Mouse (Mus musculus): ENCODE results near the gene Dusp2. TPM values are rescaled to one million over a fixed set of nuclear protein-coding genes. Genes with fewer than 3 reads are reported as not detected.
A peak's percentile ranks its signal among the peaks of the same experiment; 100 is the strongest.

The Dusp2 gene
- polyA plus RNA-seq, 1 experiment from 2014 or later: 5.8 TPM

DNA sequence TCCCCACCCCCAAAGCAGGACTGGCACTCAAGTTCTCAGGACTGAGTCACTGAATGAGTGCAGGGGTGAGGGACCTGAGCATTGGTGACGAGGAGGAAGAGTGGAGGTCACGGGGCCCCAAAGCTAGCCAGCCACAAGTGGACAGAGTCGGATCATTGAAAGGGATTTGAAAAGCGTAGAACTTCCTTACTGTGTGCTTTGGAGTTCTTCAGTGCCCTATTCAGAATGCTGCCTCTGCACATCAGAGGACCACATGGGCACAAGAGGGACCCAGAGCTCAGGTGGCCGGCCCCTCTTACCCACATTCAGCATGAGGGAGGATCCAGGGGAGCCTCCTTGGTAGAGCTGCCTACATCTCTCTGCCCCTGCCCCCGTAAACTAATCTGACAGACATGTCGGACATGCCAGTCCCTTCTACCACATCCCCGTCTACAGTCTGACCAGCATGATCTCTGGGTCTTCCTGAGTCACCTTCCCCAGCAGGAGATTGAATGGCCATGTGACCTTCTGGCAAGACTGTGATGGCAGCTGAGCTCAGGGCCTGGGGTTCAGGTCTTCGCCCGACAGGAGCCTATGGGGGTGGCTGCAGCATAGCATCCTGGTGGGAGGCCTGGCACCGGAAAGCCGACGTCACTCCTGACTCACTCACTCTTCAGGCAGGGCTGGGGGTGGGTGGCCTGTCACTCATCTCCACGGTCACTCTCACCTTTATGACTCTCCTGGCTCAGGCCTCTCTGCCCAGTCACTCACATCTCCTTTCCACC, 3.0 kb upstream of the Dusp2 start:
- Histone ChIP-seq H3K9me3 (ENCODE audit: control insufficient read depth, low read length) (no peaks in the 10 kb centered on the region), H3K27ac (replicated peaks; ENCODE audit: low read depth, low read length) (no peak overlapping the region), H3K4me2 (ENCODE audit: low read depth, severe bottlenecking) (no peak overlapping the region), H3K36me3 (ENCODE audit: control insufficient read depth, insufficient read depth, low read length) (no peaks in the 10 kb centered on the region), H3K27me3 (ENCODE audit: control insufficient read depth, insufficient read depth, low read length) (peaks cover 16% of the 10 kb centered on the region), H3K4me3 (ENCODE audit: low read depth, low read length) (no peak overlapping the region), H3K9ac (ENCODE audit: low read length) (no peak overlapping the region), H3K4me1 (ENCODE audit: control insufficient read depth, insufficient read depth, low read length) (peaks cover 13% of the 10 kb centered on the region)
- DNase-seq (ENCODE audit: low spot score) (no peak), ATAC-seq (ENCODE audit: insufficient number of reproducible peaks, low FRiP score, low TSS enrichment, low read depth) (no peak)
- 86% methylated on average over 14 of the region's 14 CpGs for WGBS

DNA sequence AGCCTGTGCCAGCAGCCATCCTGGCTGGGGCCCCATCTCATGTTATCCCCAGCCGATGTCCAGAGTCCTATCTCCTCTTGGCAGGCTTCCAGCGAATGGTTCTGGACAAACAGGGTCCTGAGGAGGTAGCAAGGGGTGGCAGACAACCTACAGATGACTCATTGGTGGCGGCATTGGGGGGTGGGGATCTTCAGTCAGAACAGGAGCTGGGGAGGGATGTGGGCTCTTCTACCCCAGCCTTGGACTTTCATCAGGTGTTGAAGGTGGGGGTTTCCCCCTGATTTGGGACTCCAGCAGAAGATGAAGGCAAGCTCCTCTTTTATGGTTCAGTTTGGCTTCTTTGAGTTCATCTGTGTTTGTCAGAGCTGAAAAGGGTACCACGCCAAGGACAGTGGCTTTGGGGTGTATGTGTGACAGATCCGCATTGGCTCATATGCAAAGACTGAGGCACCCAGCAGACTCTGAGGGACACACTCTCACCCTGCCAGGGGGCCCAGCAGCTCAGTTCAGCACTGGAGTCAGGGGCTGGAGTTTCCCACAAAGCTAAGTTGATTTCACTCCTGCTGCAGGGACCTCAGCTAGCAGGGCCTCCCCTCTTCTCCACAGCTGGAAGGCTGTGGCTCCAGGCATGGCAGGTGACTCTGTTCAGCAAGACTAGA, 1.9 kb upstream of the Dusp2 start:
- WGBS: 70% methylated on average over 5 of the region's 5 CpGs
- H3K27me3 ChIP-seq (ENCODE audit: control insufficient read depth, insufficient read depth, low read length): peaks cover 16% of the 10 kb centered on the region
- H3K27ac ChIP-seq (replicated peaks; ENCODE audit: low read depth, low read length): no peak overlapping the region

DNA sequence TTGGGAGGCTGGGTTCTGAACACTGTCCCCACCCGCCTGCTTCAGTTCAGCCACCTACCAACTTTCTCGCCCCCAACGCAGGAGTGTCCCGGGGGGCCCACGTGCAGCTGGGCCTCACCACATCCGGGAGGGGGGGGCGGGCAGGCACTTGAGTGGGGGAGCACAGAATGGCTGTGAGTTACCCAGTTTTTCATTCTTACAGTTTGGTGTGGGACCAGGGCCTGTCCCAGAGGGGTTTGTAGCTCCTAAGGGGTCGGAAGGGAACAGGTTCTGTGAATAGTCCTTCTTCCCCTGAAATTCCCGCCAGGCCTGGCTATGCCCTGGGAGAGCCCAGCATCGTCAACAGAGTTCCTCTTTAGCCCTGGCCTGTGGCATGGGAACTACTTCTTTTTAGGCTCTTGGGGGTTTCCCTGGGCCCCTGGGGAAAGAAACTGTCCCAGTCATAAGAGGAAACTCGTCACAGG, 849 bp upstream of the Dusp2 start:
- Histone ChIP-seq H3K27ac (replicated peaks; ENCODE audit: low read depth, low read length) (no peak overlapping the region), H3K4me3 (ENCODE audit: low read depth, low read length) (no peak overlapping the region), H3K4me2 (ENCODE audit: low read depth, severe bottlenecking) (no peak overlapping the region), H3K36me3 (ENCODE audit: control insufficient read depth, insufficient read depth, low read length) (no peaks in the 10 kb centered on the region), H3K27me3 (ENCODE audit: control insufficient read depth, insufficient read depth, low read length) (peaks cover 16% of the 10 kb centered on the region), H3K4me1 (ENCODE audit: control insufficient read depth, insufficient read depth, low read length) (peaks cover 13% of the 10 kb centered on the region), H3K9me3 (ENCODE audit: control insufficient read depth, low read length) (no peaks in the 10 kb centered on the region), H3K9ac (ENCODE audit: low read length) (no peak overlapping the region)
- WGBS: 41% methylated on average over 11 of the region's 11 CpGs
- ATAC-seq (ENCODE audit: insufficient number of reproducible peaks, low FRiP score, low TSS enrichment, low read depth) (no peak), DNase-seq (ENCODE audit: low spot score) (no peak)

More for the DNA sequence above, 1.9 kb upstream of the Dusp2 start:
- Histone ChIP-seq H3K4me1 (ENCODE audit: control insufficient read depth, insufficient read depth, low read length) (peaks cover 13% of the 10 kb centered on the region), H3K4me3 (ENCODE audit: low read depth, low read length) (no peak overlapping the region), H3K9ac (ENCODE audit: low read length) (no peak overlapping the region), H3K9me3 (ENCODE audit: control insufficient read depth, low read length) (no peaks in the 10 kb centered on the region), H3K4me2 (ENCODE audit: low read depth, severe bottlenecking) (no peak overlapping the region), H3K36me3 (ENCODE audit: control insufficient read depth, insufficient read depth, low read length) (no peaks in the 10 kb centered on the region)
- ATAC-seq (ENCODE audit: insufficient number of reproducible peaks, low FRiP score, low TSS enrichment, low read depth) (no peak), DNase-seq (ENCODE audit: low spot score) (no peak)

DNA sequence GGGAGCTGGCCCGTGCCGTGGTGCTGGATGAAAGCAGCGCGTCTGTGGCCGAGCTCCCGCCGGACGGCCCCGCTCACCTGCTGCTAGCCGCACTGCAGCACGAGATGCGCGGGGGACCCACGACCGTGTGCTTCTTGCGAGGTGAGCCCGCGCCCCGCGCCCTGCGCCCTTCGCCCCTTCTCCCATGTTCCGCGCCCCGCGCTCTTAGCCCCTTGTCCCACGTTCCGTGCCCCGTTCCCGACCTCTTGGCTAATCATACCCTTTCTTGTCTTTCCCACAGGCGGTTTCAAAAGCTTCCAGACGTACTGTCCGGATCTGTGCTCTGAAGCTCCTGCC, 506 bp downstream of the Dusp2 start:
- no peak; the same call in 1 of the 2 replicates for ATAC-seq (ENCODE audit: insufficient number of reproducible peaks, low FRiP score, low TSS enrichment, low read depth)
- Histone ChIP-seq H3K9ac (ENCODE audit: low read length) (peak overlapping the region; percentile 49), H3K4me1 (ENCODE audit: control insufficient read depth, insufficient read depth, low read length) (peaks cover 13% of the 10 kb centered on the region), H3K36me3 (ENCODE audit: control insufficient read depth, insufficient read depth, low read length) (no peaks in the 10 kb centered on the region), H3K4me2 (ENCODE audit: low read depth, severe bottlenecking) (peak overlapping the region; percentile 97), H3K4me3 (ENCODE audit: low read depth, low read length) (peak overlapping the region; percentile 47), H3K27me3 (ENCODE audit: control insufficient read depth, insufficient read depth, low read length) (peaks cover 16% of the 10 kb centered on the region), H3K27ac (replicated peaks; ENCODE audit: low read depth, low read length) (no peak overlapping the region), H3K9me3 (ENCODE audit: control insufficient read depth, low read length) (no peaks in the 10 kb centered on the region)
- no peak for DNase-seq (ENCODE audit: low spot score)
- 4% methylated on average over 33 of the region's 33 CpGs for WGBS

DNA sequence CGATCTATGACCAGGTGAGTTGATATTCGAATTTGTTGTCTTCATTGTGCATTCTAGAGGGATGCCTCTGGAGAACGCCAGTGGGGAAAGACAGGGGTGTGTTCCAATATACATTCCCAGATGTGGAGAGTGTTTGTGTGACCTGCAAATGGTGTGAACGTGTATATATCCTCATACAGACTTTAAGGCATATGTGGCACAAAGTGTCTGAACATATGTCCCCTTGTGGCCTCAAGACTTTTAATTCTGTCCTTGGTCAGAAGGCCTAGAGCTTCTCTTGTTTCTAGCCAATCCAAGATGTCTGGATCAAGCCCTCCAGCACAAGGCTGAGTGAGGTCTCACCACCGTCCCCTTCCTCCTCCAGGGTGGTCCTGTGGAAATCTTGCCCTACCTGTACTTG, 926 bp downstream of the Dusp2 start:
- H3K27me3 ChIP-seq (ENCODE audit: control insufficient read depth, insufficient read depth, low read length): peaks cover 16% of the 10 kb centered on the region
- H3K4me1 ChIP-seq (ENCODE audit: control insufficient read depth, insufficient read depth, low read length): peaks cover 13% of the 10 kb centered on the region
- 44% methylated on average over 5 of the region's 5 CpGs for WGBS

DNA sequence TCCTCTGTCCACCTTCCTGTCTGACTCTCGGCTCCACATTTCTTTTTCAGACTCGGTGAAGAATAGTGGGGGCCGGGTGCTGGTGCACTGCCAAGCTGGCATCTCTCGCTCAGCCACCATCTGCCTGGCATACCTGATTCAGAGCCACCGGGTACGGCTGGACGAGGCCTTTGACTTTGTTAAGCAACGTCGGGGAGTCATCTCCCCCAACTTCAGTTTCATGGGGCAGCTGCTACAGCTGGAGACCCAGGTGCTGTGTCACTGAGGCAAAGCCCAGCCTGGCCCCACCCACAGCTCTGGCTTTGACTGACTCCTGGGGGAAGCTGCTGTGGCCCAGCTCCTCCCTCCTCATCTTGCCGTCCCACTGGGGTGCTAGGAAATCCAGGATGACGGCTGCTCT, 1.6 kb downstream of the Dusp2 start:
- ATAC-seq (ENCODE audit: insufficient number of reproducible peaks, low FRiP score, low TSS enrichment, low read depth): no peak
- Histone ChIP-seq H3K9me3 (ENCODE audit: control insufficient read depth, low read length) (no peaks in the 10 kb centered on the region), H3K4me3 (ENCODE audit: low read depth, low read length) (no peak overlapping the region), H3K27me3 (ENCODE audit: control insufficient read depth, insufficient read depth, low read length) (peaks cover 16% of the 10 kb centered on the region), H3K27ac (replicated peaks; ENCODE audit: low read depth, low read length) (no peak overlapping the region), H3K4me2 (ENCODE audit: low read depth, severe bottlenecking) (no peak overlapping the region), H3K36me3 (ENCODE audit: control insufficient read depth, insufficient read depth, low read length) (no peaks in the 10 kb centered on the region), H3K4me1 (ENCODE audit: control insufficient read depth, insufficient read depth, low read length) (peaks cover 13% of the 10 kb centered on the region), H3K9ac (ENCODE audit: low read length) (no peak overlapping the region)
- WGBS: 63% methylated on average over 11 of the region's 11 CpGs
- no peak for DNase-seq (ENCODE audit: low spot score)

More for the DNA sequence above, 926 bp downstream of the Dusp2 start:
- no peak for ATAC-seq (ENCODE audit: insufficient number of reproducible peaks, low FRiP score, low TSS enrichment, low read depth)
- Histone ChIP-seq H3K9ac (ENCODE audit: low read length) (peak overlapping the region; percentile 49; the same call in 1 of the 2 replicates), H3K36me3 (ENCODE audit: control insufficient read depth, insufficient read depth, low read length) (no peaks in the 10 kb centered on the region), H3K9me3 (ENCODE audit: control insufficient read depth, low read length) (no peaks in the 10 kb centered on the region), H3K4me3 (ENCODE audit: low read depth, low read length) (peak overlapping the region; percentile 47), H3K27ac (replicated peaks; ENCODE audit: low read depth, low read length) (no peak overlapping the region), H3K4me2 (ENCODE audit: low read depth, severe bottlenecking) (peak overlapping the region; percentile 97)
- DNase-seq (ENCODE audit: low spot score): no peak

DNA sequence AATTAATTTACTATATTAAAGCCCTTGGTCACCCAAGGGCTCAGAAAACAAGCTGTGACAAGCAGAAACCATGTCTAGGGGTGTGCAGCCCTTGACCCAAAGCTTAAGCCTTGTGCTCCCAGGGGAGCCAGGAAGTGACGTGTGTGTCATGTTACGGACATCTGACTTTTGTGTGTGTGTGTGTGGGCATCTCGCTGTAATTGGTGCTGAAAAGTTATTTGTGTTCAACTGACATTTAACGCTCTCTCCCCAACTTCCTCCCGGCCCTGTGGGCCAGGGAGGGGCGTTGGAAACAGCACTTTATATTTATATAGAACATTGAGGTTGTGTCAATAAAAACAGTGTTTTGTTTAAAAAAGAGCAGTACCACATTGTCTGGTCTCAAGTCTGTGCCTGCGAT, 2.1 kb downstream of the Dusp2 start:
- WGBS: 65% methylated on average over 7 of the region's 7 CpGs
- H3K9me3 ChIP-seq (ENCODE audit: control insufficient read depth, low read length): no peaks in the 10 kb centered on the region
- ATAC-seq (ENCODE audit: insufficient number of reproducible peaks, low FRiP score, low TSS enrichment, low read depth) (no peak), DNase-seq (ENCODE audit: low spot score) (no peak)
- no peak overlapping the region for H3K9ac ChIP-seq (ENCODE audit: low read length)
- no peak overlapping the region for H3K4me2 ChIP-seq (ENCODE audit: low read depth, severe bottlenecking)
- H3K36me3 ChIP-seq (ENCODE audit: control insufficient read depth, insufficient read depth, low read length): no peaks in the 10 kb centered on the region
- H3K4me1 ChIP-seq (ENCODE audit: control insufficient read depth, insufficient read depth, low read length): peaks cover 13% of the 10 kb centered on the region
- H3K27me3 ChIP-seq (ENCODE audit: control insufficient read depth, insufficient read depth, low read length): peaks cover 16% of the 10 kb centered on the region
- H3K4me3 ChIP-seq (ENCODE audit: low read depth, low read length): no peak overlapping the region
- no peak overlapping the region for H3K27ac ChIP-seq (replicated peaks; ENCODE audit: low read depth, low read length)

DNA sequence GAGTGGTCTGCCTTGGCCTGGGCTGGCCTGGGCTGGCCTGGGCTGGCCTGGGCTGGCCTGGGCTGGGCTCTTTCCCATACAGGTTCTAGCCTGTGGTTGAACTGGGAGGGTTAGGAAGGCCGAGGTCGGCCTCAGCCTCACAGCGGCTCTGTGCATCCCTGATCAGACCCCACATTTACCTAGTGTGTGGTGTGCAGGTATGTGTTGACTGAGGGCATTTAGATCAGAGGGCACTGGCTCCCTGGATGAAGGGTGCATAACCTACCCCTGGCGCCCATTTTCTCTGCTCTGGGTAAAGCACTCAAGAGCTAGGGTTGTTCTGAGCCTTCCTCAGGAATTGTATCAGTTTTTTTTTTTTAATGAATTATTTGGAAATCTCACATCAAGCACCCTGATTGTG, 2.5 kb downstream of the Dusp2 start, which contains the start of gene Astl:
Gene Astl (plus strand): TSS at position 224 of the 400 bp plus-strand sequence.
- no peaks in the 10 kb centered on the region for H3K36me3 ChIP-seq (ENCODE audit: control insufficient read depth, insufficient read depth, low read length)
- DNase-seq (ENCODE audit: low spot score): no peak
- 86% methylated on average over 4 of the region's 4 CpGs for WGBS
- ATAC-seq (ENCODE audit: insufficient number of reproducible peaks, low FRiP score, low TSS enrichment, low read depth): no peak
- no peak within 1 kb of the TSS for H3K4me2 ChIP-seq (ENCODE audit: low read depth, severe bottlenecking)
- H3K27ac ChIP-seq (replicated peaks; ENCODE audit: low read depth, low read length): no peak within 1 kb of the TSS
- peaks cover 13% of the 10 kb centered on the region for H3K4me1 ChIP-seq (ENCODE audit: control insufficient read depth, insufficient read depth, low read length)
- H3K9me3 ChIP-seq (ENCODE audit: control insufficient read depth, low read length): no peaks in the 10 kb centered on the region
- no peak within 1 kb of the TSS for H3K9ac ChIP-seq (ENCODE audit: low read length)
- peaks cover 16% of the 10 kb centered on the region for H3K27me3 ChIP-seq (ENCODE audit: control insufficient read depth, insufficient read depth, low read length)
- no peak within 1 kb of the TSS for H3K4me3 ChIP-seq (ENCODE audit: low read depth, low read length)

All from limb, embryonic 11.5 days (tissue).